Mouse (Mus musculus) small intestine, adult 2 months (tissue): ENCODE measurements around the gene Eno2. TPM values are rescaled to one million over a fixed set of nuclear protein-coding genes. Genes with fewer than 3 reads are reported as not detected.

ENCODE experiments used
- H3K27ac ChIP-seq: fragments of 200-500 bp; 2 replicates; pipeline ENCODE4 v1.5.1; 2012; ENCODE audit warnings: low read depth, low read length, control low read depth, inconsistent platforms; ENCODE audit not compliant: insufficient read depth
- H3K27me3 ChIP-seq: fragments of 200-500 bp; 2 replicates; pipeline ENCODE4 v1.6.1; 2012; ENCODE audit warnings: mild to moderate bottlenecking, moderate library complexity, low read length, inconsistent platforms; ENCODE audit not compliant: control insufficient read depth, insufficient read depth
- H3K36me3 ChIP-seq: fragments of 200-500 bp; 2 replicates; pipeline ENCODE4 v1.6.1; 2012; ENCODE audit warnings: mild to moderate bottlenecking, low read length, control low read depth, inconsistent platforms; ENCODE audit not compliant: control insufficient read depth, insufficient read depth
- H3K4me1 ChIP-seq: fragments of 200-500 bp; 2 replicates; pipeline ENCODE4 v1.6.1; 2012; ENCODE audit warnings: low read length, inconsistent platforms, mixed read lengths; ENCODE audit not compliant: control insufficient read depth, insufficient read depth, insufficient read length
- H3K4me3 ChIP-seq: fragments of 200-500 bp; 2 replicates; pipeline ENCODE4 v1.5.1; 2012; ENCODE audit warnings: low read depth, mild to moderate bottlenecking, control low read depth, inconsistent platforms, low read length, moderate library complexity
- CTCF ChIP-seq: fragments of 200-500 bp; IDR thresholded peaks from 2 replicates; pipeline ENCODE4 v1.5.1; 2012; ENCODE audit warnings: low read depth, mild to moderate bottlenecking, control low read depth, inconsistent platforms, low read length, moderate library complexity, mixed read lengths; ENCODE audit not compliant: insufficient replicate concordance, insufficient read length; ENCODE audit errors: extremely low read depth
- POLR2A ChIP-seq: fragments of 200-500 bp; IDR thresholded peaks from 2 replicates; pipeline ENCODE4 v1.6.1; 2012; ENCODE audit warnings: low read depth, mild to moderate bottlenecking, control low read depth, inconsistent platforms, low read length, moderate library complexity
- WGBS: fragments of 180-500 bp; shearing (Covaris S2); methylation state at CpG from one replicate; pipeline ENCODE4 v1.1.7; 2018; 5-methylcytosine and 5-hydroxymethylcytosine counted together
- polyA plus RNA-seq: library from polyadenylated mRNA; depleted of rRNA; stranded (reverse); fragments of >200 nt; gene quantifications from 2 replicates; pipeline ENCODE4 v1.2.3, GENCODE M21; 2012

The Eno2 gene
- polyA plus RNA-seq, 1 experiment, result 1.7 TPM

GRCm38 (mm10) chr6:124745490-124746295, 23.8 kb downstream of the Eno2 start:
- Histone ChIP-seq H3K4me1 (peaks cover 13% of the 10 kb centered on the region), H3K27ac (peak overlapping the region; percentile 63), H3K27me3 (no peaks in the 10 kb centered on the region), H3K36me3 (peaks cover 26% of the 10 kb centered on the region), H3K4me3 (peak overlapping the region; percentile 76)
- WGBS, result under 1% methylated on average over 85 of the region's 85 CpGs
- no peak; the same call in 1 of the 2 replicates for TF ChIP-seq POLR2A
- peak; percentile 80 for TF ChIP-seq CTCF

GRCm38 (mm10) chr6:124744755-124745321, 24.6 kb downstream of the Eno2 start:
- Histone ChIP-seq H3K36me3 (peaks cover 26% of the 10 kb centered on the region), H3K27me3 (no peaks in the 10 kb centered on the region), H3K4me1 (peaks cover 14% of the 10 kb centered on the region), H3K4me3 (peak overlapping the region; percentile 12), H3K27ac (no peak overlapping the region)
- TF ChIP-seq POLR2A (no peak), CTCF (no peak)
- WGBS, result 68% methylated on average over 26 of the region's 26 CpGs

DNA sequence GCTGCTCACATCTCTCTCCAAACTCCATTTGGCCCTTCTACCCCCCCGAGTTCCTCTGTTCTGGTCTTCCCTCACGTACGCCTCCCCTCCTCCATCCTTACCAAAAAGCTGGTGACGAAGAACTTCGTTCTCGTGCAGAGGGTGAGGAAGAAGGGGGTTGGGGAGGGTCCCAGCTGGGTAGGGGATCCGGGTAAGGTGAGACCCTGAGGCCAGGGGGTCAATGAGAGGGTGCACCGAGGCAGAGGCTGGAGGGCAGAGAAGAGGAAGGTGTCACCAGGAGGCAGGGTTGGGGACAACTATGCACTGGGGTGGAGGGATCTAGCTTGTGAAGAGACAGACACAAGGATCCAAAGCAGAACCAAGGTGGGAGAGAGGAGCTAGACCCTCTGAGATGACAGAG, 25.8 kb downstream of the Eno2 start:
- no peak for TF ChIP-seq POLR2A
- no peak for TF ChIP-seq CTCF
- H3K36me3 ChIP-seq, result peaks cover 19% of the 10 kb centered on the region
- no peaks in the 10 kb centered on the region for H3K27me3 ChIP-seq
- H3K27ac ChIP-seq, result no peak overlapping the region
- no peak overlapping the region for H3K4me3 ChIP-seq
- 89% methylated on average over 8 of the region's 8 CpGs for WGBS
- H3K4me1 ChIP-seq, result peaks cover 19% of the 10 kb centered on the region

GRCm38 (mm10) chr6:124742839-124743514, 26.5 kb downstream of the Eno2 start:
- Histone ChIP-seq H3K36me3 (peaks cover 16% of the 10 kb centered on the region), H3K27ac (no peak overlapping the region), H3K4me3 (no peak overlapping the region), H3K27me3 (no peaks in the 10 kb centered on the region), H3K4me1 (peaks cover 19% of the 10 kb centered on the region)
- 90% methylated on average over 15 of the region's 15 CpGs for WGBS
- TF ChIP-seq CTCF (no peak), POLR2A (no peak)

GRCm38 (mm10) chr6:124741842-124742241, 27.6 kb downstream of the Eno2 start:
- 63% methylated on average over 3 of the region's 3 CpGs for WGBS
- Histone ChIP-seq H3K4me1 (peaks cover 19% of the 10 kb centered on the region), H3K36me3 (peaks cover 8% of the 10 kb centered on the region), H3K27me3 (no peaks in the 10 kb centered on the region), H3K27ac (peak overlapping the region; percentile 99), H3K4me3 (peak overlapping the region; percentile 55; the same call in 1 of the 2 replicates)
- TF ChIP-seq POLR2A (no peak), CTCF (no peak)

GRCm38 (mm10) chr6:124740888-124741761, 28.3 kb downstream of the Eno2 start, which contains the start of gene Grcc10:
TSS of gene Grcc10 (minus strand) at chr6:124741374.
- H3K27me3 ChIP-seq, result no peaks in the 10 kb centered on the region
- under 1% methylated on average over 41 of the region's 41 CpGs for WGBS
- H3K27ac ChIP-seq, result peak within 1 kb of the TSS; percentile 99
- TF ChIP-seq CTCF (no peak; the same call in 1 of the 2 replicates), POLR2A (peak; percentile 72; the same call in 1 of the 2 replicates)
- peak within 1 kb of the TSS; percentile 74 for H3K4me3 ChIP-seq
- peaks cover 17% of the 10 kb centered on the region for H3K4me1 ChIP-seq
- H3K36me3 ChIP-seq, result peaks cover 8% of the 10 kb centered on the region
